ENCODE assay signal across 10 mouse cellular contexts in the genomic region with DNA sequence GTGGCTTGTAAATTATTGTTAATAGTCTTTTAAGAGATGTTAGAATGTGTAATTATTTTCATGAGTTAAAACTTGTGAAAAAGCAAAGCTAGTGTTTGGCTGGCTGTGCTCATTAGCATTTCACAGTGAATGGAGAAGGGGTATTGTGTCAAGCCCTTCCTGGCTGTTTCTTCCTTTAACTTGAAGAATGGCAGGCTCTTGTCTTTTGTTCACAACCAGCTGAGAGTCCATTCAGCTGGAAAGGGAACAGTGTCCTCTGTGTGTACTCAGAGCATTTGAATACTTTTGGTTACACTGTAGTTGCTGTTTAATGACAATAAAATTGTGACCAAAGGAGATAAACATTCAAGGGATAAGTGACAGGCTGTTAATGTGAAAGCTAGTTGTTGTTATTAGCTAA. TPM values are rescaled to one million over a fixed set of nuclear protein-coding genes. Genes with fewer than 3 reads are reported as not detected.
A peak's percentile ranks its signal among the peaks of the same experiment; 100 is the strongest.
DNase-seq lines count a peak whose midpoint lies in the region; ATAC-seq lines count a peak whose summit lies in the region.
"Had no signal": no experiment of that assay in that cellular context is flagged by ENCODE, and none has a peak within 500 bp of the region (broad histone marks: within the 10 kb centered on the region; RNA-seq: fewer than 3 reads in every experiment).

No protein-coding gene starts in this region.

- peaks cover 12% of the 10 kb centered on the region; the same call in 1 of the 2 replicates for H3K4me1 ChIP-seq in forebrain, embryonic 11.5 days (replicated peaks; ENCODE audit: control insufficient read depth, insufficient read depth, low read length)
- peaks cover 35% of the 10 kb centered on the region for H3K4me1 ChIP-seq in forebrain, embryonic 10.5 days
- H3K4me1 ChIP-seq in midbrain, embryonic 11.5 days (ENCODE audit: control insufficient read depth, insufficient read depth, low read length): peaks cover 24% of the 10 kb centered on the region
- H3K4me1 ChIP-seq in midbrain, embryonic 16.5 days (ENCODE audit: control insufficient read depth, insufficient read depth, low read length): peaks cover 18% of the 10 kb centered on the region
- H3K4me1 ChIP-seq in hindbrain, embryonic 15.5 days (replicated peaks): peaks cover 22% of the 10 kb centered on the region

- ATAC-seq in forebrain, embryonic 11.5 days (replicated peaks; ENCODE audit: low FRiP score): peak; percentile 78
- ATAC-seq in midbrain, embryonic 11.5 days (ENCODE audit: low FRiP score): peak; percentile 82
- ATAC-seq in midbrain, embryonic 16.5 days: no peak
- no peak for ATAC-seq in hindbrain, embryonic 15.5 days (ENCODE audit: low FRiP score, low read depth)

- no peak overlapping the region; the same call in 1 of the 2 replicates for H3K27ac ChIP-seq in forebrain, embryonic 11.5 days (ENCODE audit: low read depth, low read length)
- H3K27ac ChIP-seq in forebrain, embryonic 10.5 days: no peak overlapping the region
- H3K27ac ChIP-seq in midbrain, embryonic 11.5 days (ENCODE audit: low read depth, low read length): peak overlapping the region; percentile 45; the same call in 1 of the 2 replicates
- H3K27ac ChIP-seq in midbrain, embryonic 16.5 days (ENCODE audit: low read length): no peak overlapping the region
- H3K27ac ChIP-seq in hindbrain, embryonic 15.5 days (replicated peaks): peak overlapping the region; percentile 41
- H3K27ac ChIP-seq: liver, embryonic 14.5 days had no signal

- H3K4me3 ChIP-seq in forebrain, embryonic 11.5 days (ENCODE audit: low read depth, low read length): no peak overlapping the region
- H3K4me3 ChIP-seq in forebrain, embryonic 10.5 days: no peak overlapping the region
- H3K4me3 ChIP-seq in midbrain, embryonic 11.5 days (ENCODE audit: low read depth, low read length): no peak overlapping the region
- no peak overlapping the region for H3K4me3 ChIP-seq in midbrain, embryonic 16.5 days (ENCODE audit: low read depth, low read length)
- no peak overlapping the region for H3K4me3 ChIP-seq in hindbrain, embryonic 15.5 days
- H3K4me3 ChIP-seq: heart, embryonic 15.5 days had no signal

- no peak for DNase-seq in forebrain, embryonic 11.5 days (ENCODE audit: low spot score)
- DNase-seq in forebrain, embryonic 10.5 days (ENCODE audit: extremely low spot score, low spot score): no peak
- no peak for DNase-seq in midbrain, embryonic 11.5 days (ENCODE audit: low spot score, missing footprints)
- DNase-seq in retina, postnatal 1 day: peak; percentile 94
- DNase-seq in kidney, adult 8-10 months: no peak
- DNase-seq in right cerebral cortex, postnatal 25 days: no peak

- no peaks in the 10 kb centered on the region; the same call in 1 of the 2 replicates for H3K9me3 ChIP-seq in forebrain, embryonic 11.5 days (ENCODE audit: control insufficient read depth, low read length)
- no peaks in the 10 kb centered on the region for H3K9me3 ChIP-seq in forebrain, embryonic 10.5 days
- H3K9me3 ChIP-seq in midbrain, embryonic 11.5 days (ENCODE audit: control insufficient read depth, low read length): no peaks in the 10 kb centered on the region
- no peaks in the 10 kb centered on the region for H3K9me3 ChIP-seq in midbrain, embryonic 16.5 days (replicated peaks; ENCODE audit: control insufficient read depth, low read length, poor library complexity, severe bottlenecking)
- H3K9me3 ChIP-seq in hindbrain, embryonic 15.5 days: no peaks in the 10 kb centered on the region
- H3K9me3 ChIP-seq: heart, embryonic 15.5 days had no signal

- no peaks in the 10 kb centered on the region for H3K36me3 ChIP-seq in forebrain, embryonic 11.5 days (ENCODE audit: control insufficient read depth, insufficient read depth, low read length)
- no peaks in the 10 kb centered on the region for H3K36me3 ChIP-seq in forebrain, embryonic 10.5 days (replicated peaks)
- no peaks in the 10 kb centered on the region for H3K36me3 ChIP-seq in midbrain, embryonic 11.5 days (ENCODE audit: control insufficient read depth, insufficient read depth, low read length)
- H3K36me3 ChIP-seq in midbrain, embryonic 16.5 days (ENCODE audit: control insufficient read depth, insufficient read depth, low read length): no peaks in the 10 kb centered on the region
- H3K36me3 ChIP-seq in hindbrain, embryonic 15.5 days: no peaks in the 10 kb centered on the region
- H3K36me3 ChIP-seq: heart, embryonic 15.5 days had no signal

- H3K9ac ChIP-seq in forebrain, embryonic 11.5 days (ENCODE audit: low read length): no peak overlapping the region
- H3K9ac ChIP-seq in midbrain, embryonic 11.5 days (ENCODE audit: low read length): no peak overlapping the region
- no peak overlapping the region for H3K9ac ChIP-seq in midbrain, embryonic 16.5 days (ENCODE audit: low read depth, low read length)
- no peak overlapping the region for H3K9ac ChIP-seq in hindbrain, embryonic 15.5 days
- H3K9ac ChIP-seq: heart, embryonic 15.5 days; liver, embryonic 14.5 days had no signal

- H3K4me2 ChIP-seq in forebrain, embryonic 11.5 days (ENCODE audit: low read depth, low read length, severe bottlenecking): no peak overlapping the region
- no peak overlapping the region; the same call in 1 of the 2 replicates for H3K4me2 ChIP-seq in midbrain, embryonic 11.5 days
- no peak overlapping the region for H3K4me2 ChIP-seq in midbrain, embryonic 16.5 days (ENCODE audit: low read length)
- H3K4me2 ChIP-seq in hindbrain, embryonic 15.5 days: no peak overlapping the region
- H3K4me2 ChIP-seq: heart, embryonic 15.5 days had no signal

- H3K27me3 ChIP-seq in forebrain, embryonic 11.5 days (ENCODE audit: control insufficient read depth, insufficient read depth, low read length): peaks cover 29% of the 10 kb centered on the region
- H3K27me3 ChIP-seq in forebrain, embryonic 10.5 days (ENCODE audit: poor library complexity, severe bottlenecking): peaks cover 61% of the 10 kb centered on the region
- peaks cover 6% of the 10 kb centered on the region; the same call in 1 of the 2 replicates for H3K27me3 ChIP-seq in midbrain, embryonic 11.5 days (ENCODE audit: control insufficient read depth, insufficient read depth, low read length)
- H3K27me3 ChIP-seq in midbrain, embryonic 16.5 days (ENCODE audit: control insufficient read depth, insufficient read depth, low read depth, low read length): no peaks in the 10 kb centered on the region
- no peaks in the 10 kb centered on the region; the same call in 1 of the 2 replicates for H3K27me3 ChIP-seq in hindbrain, embryonic 15.5 days
- H3K27me3 ChIP-seq: heart, embryonic 15.5 days had no signal

RNA-seq across cellular contexts. Expression of a gene that starts 52.5 kb away (rescaled TPM):
- polyA plus RNA-seq in forebrain, embryonic 11.5 days (2014; fragmentation: Nextera tagmentation; extraction: Ambion mirVana): 109 and 111 TPM in 2 replicates
- 88.3 TPM in 2 replicates for polyA plus RNA-seq in forebrain, embryonic 10.5 days (2016; fragmentation: Nextera tagmentation; extraction: Ambion mirVana)
- 105 and 110 TPM in 2 replicates for polyA plus RNA-seq in midbrain, embryonic 11.5 days (2014; fragmentation: Nextera tagmentation; extraction: Ambion mirVana)
- 171 and 177 TPM in 2 replicates for polyA plus RNA-seq in midbrain, embryonic 16.5 days (2015; fragmentation: Nextera tagmentation; extraction: Ambion mirVana)
- polyA plus RNA-seq in hindbrain, embryonic 15.5 days (2015; fragmentation: Nextera tagmentation; extraction: Ambion mirVana): 138 and 158 TPM in 2 replicates

RNA-seq across cellular contexts. Expression of a gene that starts 52.7 kb away (rescaled TPM):
- polyA plus RNA-seq in forebrain, embryonic 11.5 days (2014; fragmentation: Nextera tagmentation; extraction: Ambion mirVana): 10.4 and 13.7 TPM in 2 replicates
- 9.8 and 11.4 TPM in 2 replicates for polyA plus RNA-seq in forebrain, embryonic 10.5 days (2016; fragmentation: Nextera tagmentation; extraction: Ambion mirVana)
- polyA plus RNA-seq in midbrain, embryonic 11.5 days (2014; fragmentation: Nextera tagmentation; extraction: Ambion mirVana): 13.9 and 16.9 TPM in 2 replicates
- polyA plus RNA-seq in midbrain, embryonic 16.5 days (2015; fragmentation: Nextera tagmentation; extraction: Ambion mirVana): 9.8 and 11.6 TPM in 2 replicates
- 9.9 and 10.1 TPM in 2 replicates for polyA plus RNA-seq in hindbrain, embryonic 15.5 days (2015; fragmentation: Nextera tagmentation; extraction: Ambion mirVana)

Comparison
In these comparisons a context has a peak if more than half of its experiments do, and no peak if none do; other contexts are left out.
1. ATAC-seq: peak in forebrain, embryonic 11.5 days (single experiment) and midbrain, embryonic 11.5 days (single experiment); none in midbrain, embryonic 16.5 days (single experiment) and hindbrain, embryonic 15.5 days (single experiment).
2. H3K27ac ChIP-seq: peak in midbrain, embryonic 11.5 days (single experiment) and hindbrain, embryonic 15.5 days (single experiment); none in forebrain, embryonic 11.5 days (single experiment), forebrain, embryonic 10.5 days (single experiment) and midbrain, embryonic 16.5 days (single experiment).